In genomic region chr1:131827207-131827786, GRCm38 (mm10) we compare ENCODE assay signal across 8 mouse cellular contexts. TPM values are rescaled to one million over a fixed set of nuclear protein-coding genes. Genes with fewer than 3 reads are reported as not detected.
DNase-seq lines count a peak whose midpoint lies in the region; ATAC-seq and TF ChIP-seq lines count a peak whose summit lies in the region.

Gene Slc41a1, plus strand, starts transcription at chr1:131827493.

- dilution Hi-C loops in CH12.LX (cut with MboI; ENCODE audit: extremely low pct_ligation_motif_present, extremely low pct_unique_long_range_greater_than_20kb, low sequenced_read_pairs), result no loop called here

- peaks cover 11 to 28% of the 10 kb centered on the region in 2 experiments for H3K36me3 ChIP-seq in CH12.LX (replicated peaks in 1 of 2; ENCODE audit: control insufficient read depth in 1 of 2, insufficient read depth in 1 of 2, low read length in 1 of 2)
- H3K36me3 ChIP-seq in limb, embryonic 10.5 days, result peaks cover 24% of the 10 kb centered on the region
- no peaks in the 10 kb centered on the region for H3K36me3 ChIP-seq in neural tube, embryonic 14.5 days (ENCODE audit: control insufficient read depth, insufficient read depth, low read length)

- TF ChIP-seq RAD21 in CH12.LX (IDR thresholded peaks at IDR 0.05; ENCODE audit: low read depth, low read length), result no peak

- no peaks in the 10 kb centered on the region for H3K9me3 ChIP-seq in CH12.LX (replicated peaks; ENCODE audit: low read length)
- H3K9me3 ChIP-seq in limb, embryonic 10.5 days (replicated peaks), result no peaks in the 10 kb centered on the region
- H3K9me3 ChIP-seq in neural tube, embryonic 14.5 days (ENCODE audit: control insufficient read depth, low read length), result no peaks in the 10 kb centered on the region

- H3K27me3 ChIP-seq in CH12.LX (replicated peaks), result peaks cover 2% of the 10 kb centered on the region
- H3K27me3 ChIP-seq in limb, embryonic 10.5 days (ENCODE audit: low read depth, poor library complexity, severe bottlenecking), result no peaks in the 10 kb centered on the region
- H3K27me3 ChIP-seq in neural tube, embryonic 14.5 days (ENCODE audit: control insufficient read depth, insufficient read depth, low read length), result no peaks in the 10 kb centered on the region

- H3K79me2 ChIP-seq in CH12.LX (replicated peaks; ENCODE audit: control insufficient read depth, extremely low read depth, insufficient read depth, poor library complexity, severe bottlenecking), result no peaks in the 10 kb centered on the region; the same call in 1 of the 2 replicates

- H3K4me1 ChIP-seq in CH12.LX (ENCODE audit: control insufficient read depth in 1 of 2, insufficient read depth in 2 of 2), result peaks cover 15 to 80% of the 10 kb centered on the region in 2 experiments
- peaks cover 3% of the 10 kb centered on the region; the same call in 1 of the 2 replicates for H3K4me1 ChIP-seq in embryonic fibroblast, embryonic 13.5 days (ENCODE audit: control insufficient read depth, insufficient read depth, low read length)
- peaks cover 51% of the 10 kb centered on the region for H3K4me1 ChIP-seq in limb, embryonic 10.5 days
- H3K4me1 ChIP-seq in neural tube, embryonic 14.5 days (ENCODE audit: control insufficient read depth, insufficient read depth, low read length), result peaks cover 19% of the 10 kb centered on the region

- TF ChIP-seq EP300 in CH12.LX (IDR thresholded peaks at IDR 0.05; ENCODE audit: low read length), result no peak

- in situ Hi-C loops in CH12.LX (cut with MboI; ENCODE audit: low pct_ligation_motif_present, low pct_unique_long_range_greater_than_20kb, low sequenced_read_pairs), result loop anchor here (25.0 kb wide), 1 partner anchor 115 kb away; no protein-coding TSS in a partner anchor

- intact Hi-C loops in heart, postnatal 25 days (cut with DNase I), result loop anchor here (5.0 kb wide), 2 partner anchors 55 to 80 kb away; no protein-coding TSS in a partner anchor

- H3K9ac ChIP-seq in CH12.LX (ENCODE audit: insufficient read depth, low read depth), result peak within 1 kb of the TSS; percentile 89
- peak within 1 kb of the TSS; percentile 71 for H3K9ac ChIP-seq in neural tube, embryonic 14.5 days (replicated peaks; ENCODE audit: low read depth, low read length)

- H3K27ac ChIP-seq in CH12.LX (ENCODE audit: insufficient read depth, low read depth), result peak within 1 kb of the TSS; percentile 67
- H3K27ac ChIP-seq in embryonic fibroblast, embryonic 13.5 days (ENCODE audit: insufficient read depth, low read length), result peak within 1 kb of the TSS; percentile 57
- H3K27ac ChIP-seq in limb, embryonic 10.5 days, result peak within 1 kb of the TSS; percentile 95
- H3K27ac ChIP-seq in neural tube, embryonic 14.5 days (ENCODE audit: low read depth, low read length), result peak within 1 kb of the TSS; percentile 78

- H3K4me3 ChIP-seq in CH12.LX (replicated peaks in 1 of 3; ENCODE audit: low read depth in 2 of 3, low read length in 2 of 3, poor library complexity in 1 of 3), result peak within 1 kb of the TSS; percentile 79 to 95 (median 85)
- peak within 1 kb of the TSS; percentile 81 for H3K4me3 ChIP-seq in embryonic fibroblast, embryonic 13.5 days (ENCODE audit: insufficient read depth, low read length)
- H3K4me3 ChIP-seq in limb, embryonic 10.5 days, result peak within 1 kb of the TSS; percentile 92
- H3K4me3 ChIP-seq in neural tube, embryonic 14.5 days (ENCODE audit: low read depth, low read length), result peak within 1 kb of the TSS; percentile 58

- H3K4me2 ChIP-seq in CH12.LX (ENCODE audit: insufficient read depth, low read depth, poor library complexity, severe bottlenecking), result peak within 1 kb of the TSS; percentile 91
- peak within 1 kb of the TSS; percentile 87 for H3K4me2 ChIP-seq in neural tube, embryonic 14.5 days (ENCODE audit: low read depth, low read length)

- peak; percentile 69 for ATAC-seq in neural tube, embryonic 14.5 days (ENCODE audit: low read depth)

- no peak for DNase-seq in heart, adult 18-20 months
- DNase-seq in heart, adult 11 months, result no peak
- DNase-seq in CH12.LX (ENCODE audit: extremely low read depth), result peak; percentile 20
- peak; percentile 9 for DNase-seq in heart, postnatal 25 days (ENCODE audit: low spot score)
- no peak for DNase-seq in limb, embryonic 10.5 days (ENCODE audit: low spot score)
- DNase-seq in right cerebral cortex, adult 18-20 months, result no peak

- TF ChIP-seq CTCF in CH12.LX (conservative IDR thresholded peaks at IDR 0.05 in 1 of 2, IDR thresholded peaks at IDR 0.05 in 1 of 2; ENCODE audit: low read depth in 2 of 2, low read length in 2 of 2), result no peak
- TF ChIP-seq CTCF in embryonic fibroblast, embryonic 13.5 days (IDR thresholded peaks at IDR 0.05; ENCODE audit: borderline replicate concordance, insufficient read depth, low read length), result no peak

- 2% methylated on average over 25 of the region's 25 CpGs for WGBS in limb, embryonic 10.5 days
- WGBS in neural tube, embryonic 14.5 days, result 3% methylated on average over 25 of the region's 25 CpGs

- TF ChIP-seq POLR2A in CH12.LX (IDR thresholded peaks at IDR 0.05; ENCODE audit: low read depth, low read length), result no peak
- no peak for TF ChIP-seq POLR2A in embryonic fibroblast, embryonic 13.5 days (IDR thresholded peaks at IDR 0.05; ENCODE audit: low read depth, low read length)

TF ChIP-seq in CH12.LX, 34 proteins besides CTCF, POLR2A, EP300 and RAD21:
- TF ChIP-seq NELFE (IDR thresholded peaks at IDR 0.05; ENCODE audit: low read depth, low read length) (no peak), BHLHE40 (IDR thresholded peaks at IDR 0.05; ENCODE audit: low read depth, low read length) (no peak), ZKSCAN1 (IDR thresholded peaks at IDR 0.05; ENCODE audit: borderline replicate concordance, low read depth, low read length) (no peak), HCFC1 (IDR thresholded peaks at IDR 0.05; ENCODE audit: low read depth, low read length) (no peak), E2F4 (IDR thresholded peaks at IDR 0.05; ENCODE audit: insufficient replicate concordance, low read depth, low read length) (no peak), ZNF384 (IDR thresholded peaks at IDR 0.05; ENCODE audit: low read depth, low read length) (no peak), ZC3H11A (IDR thresholded peaks at IDR 0.05; ENCODE audit: low read depth, low read length) (no peak), TCF12 (IDR thresholded peaks at IDR 0.05; ENCODE audit: low read depth, low read length) (no peak), UBTF (IDR thresholded peaks at IDR 0.05; ENCODE audit: low read depth, low read length) (no peak), MYC (IDR thresholded peaks at IDR 0.05; ENCODE audit: low read depth, low read length) (no peak), RCOR1 (conservative IDR thresholded peaks at IDR 0.05; ENCODE audit: low read depth, low read length) (no peak), TBP (conservative IDR thresholded peaks at IDR 0.05; ENCODE audit: low read depth, low read length) (no peak), MAZ (IDR thresholded peaks at IDR 0.05; ENCODE audit: low read depth, low read length) (no peak), MXI1 (IDR thresholded peaks at IDR 0.05; ENCODE audit: low read depth, low read length) (no peak), PAX5 (IDR thresholded peaks at IDR 0.05; ENCODE audit: low read length) (no peak)

RNA-seq across cellular contexts. Expression of gene Slc41a1, which starts in this region (rescaled TPM):
- 10 to 100 TPM; 38.8 to 51.8 TPM for total RNA-seq in heart, adult 18-20 months (2021)
- 8.8 and 10.4 TPM in 2 replicates for total RNA-seq in CH12.LX (2012; rRNA removed)
- 5.2 and 6.3 TPM in 2 replicates for total RNA-seq in CH12.LX (2014; rRNA removed)
- 9.4 and 10.7 TPM in 2 replicates for polyA plus RNA-seq in CH12.LX (2012; ENCODE audit: insufficient read length, low read depth)
- 21.1 and 22.7 TPM in 2 replicates for polyA plus RNA-seq in embryonic fibroblast, embryonic 13.5 days (2011; ENCODE audit: insufficient read length, low read depth, missing spikeins)
- 10 to 100 TPM; 52.4 to 61.4 TPM for total RNA-seq in heart, postnatal 25 days (2021)
- 11.1 and 13.0 TPM in 2 replicates for polyA plus RNA-seq in limb, embryonic 10.5 days (2016; fragmentation: Nextera tagmentation; extraction: Ambion mirVana)
- 7.8 and 15.7 TPM in 2 replicates for polyA plus RNA-seq in neural tube, embryonic 14.5 days (2014; fragmentation: Nextera tagmentation; extraction: Ambion mirVana)

Comparison
In these comparisons a context has a peak if more than half of its experiments do, and no peak if none do; other contexts are left out.
1. DNase-seq: peak in CH12.LX (single experiment) and heart, postnatal 25 days (single experiment); none in heart, adult 18-20 months (0 of 2), heart, adult 11 months (single experiment), limb, embryonic 10.5 days (single experiment) and right cerebral cortex, adult 18-20 months (single experiment).
2. Peak in every context shown above with its lines, with median percentiles within 50 percentile points of each other: H3K27ac ChIP-seq and H3K4me3 ChIP-seq.